Mouse (Mus musculus): Measurements from ENCODE around the gene Snrnp27. TPM values are rescaled to one million over a fixed set of nuclear protein-coding genes. Genes with fewer than 3 reads are reported as not detected.

Snrnp27 gene
- polyA plus RNA-seq, 1 experiment from 2014 or later = 125 TPM

DNA sequence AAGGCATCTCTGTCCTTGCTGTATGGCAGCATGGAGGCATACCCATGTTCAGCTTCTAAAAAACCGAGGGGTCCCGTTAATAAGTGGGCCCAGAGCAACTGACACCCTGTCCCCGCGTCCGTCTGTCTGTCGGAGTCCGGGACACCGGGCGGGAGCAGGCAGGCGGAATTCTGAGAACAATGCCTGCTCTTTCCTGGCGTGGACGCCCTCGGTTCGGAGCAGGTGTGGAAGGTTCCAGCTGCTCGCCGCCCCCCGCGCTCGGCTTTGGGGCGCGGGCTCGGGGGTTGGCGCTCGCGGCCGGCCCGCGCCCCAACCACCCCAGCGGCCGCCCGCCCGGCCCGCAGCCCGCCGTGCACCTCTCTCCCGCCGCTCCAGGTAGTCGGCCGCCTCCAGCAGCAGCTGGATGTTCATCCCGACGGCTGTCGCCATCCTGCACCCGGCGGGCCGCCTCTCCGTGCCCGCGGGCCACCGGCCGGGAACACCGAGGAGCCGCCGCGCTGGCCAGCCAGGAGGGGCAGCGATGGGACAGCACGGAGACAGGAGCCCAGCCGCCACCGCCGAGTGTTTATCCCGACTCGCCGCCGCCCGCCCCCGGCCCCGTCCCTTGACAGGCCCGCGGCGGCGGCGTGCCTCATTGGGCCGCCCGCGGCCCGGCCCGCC, 15.6 kb downstream of the Snrnp27 start, which contains the start of gene Mxd1:
Mxd1 (minus strand) TSS at position 582 of the 660 bp plus-strand sequence.
- H3K27ac ChIP-seq (ENCODE audit: low read depth, low read length) = peak within 1 kb of the TSS; percentile 63

DNA sequence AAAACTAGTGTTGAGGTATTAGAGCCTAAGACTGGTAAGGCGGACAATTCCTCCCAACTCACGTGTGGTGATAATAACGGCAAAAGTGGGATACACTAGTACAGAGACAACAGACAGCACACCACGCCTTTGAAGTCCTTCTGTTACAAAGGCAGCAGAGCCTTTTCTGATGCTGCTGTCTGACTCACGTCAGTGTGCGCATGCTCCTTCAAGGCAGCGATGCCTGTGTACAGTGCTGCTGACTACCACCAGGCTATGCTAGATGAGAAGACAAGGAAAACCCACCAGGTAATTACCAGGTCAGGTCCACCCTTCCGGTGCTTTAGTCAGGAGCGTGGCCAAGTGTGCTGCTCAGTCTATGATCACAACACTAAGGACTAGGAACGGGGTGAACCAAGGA, 17.3 kb downstream of the Snrnp27 start:
- Histone ChIP-seq H3K9me3 (ENCODE audit: control insufficient read depth, low read length) (no peaks in the 10 kb centered on the region), H3K27me3 (ENCODE audit: control insufficient read depth, insufficient read depth, low read length) (no peaks in the 10 kb centered on the region), H3K36me3 (ENCODE audit: control insufficient read depth, insufficient read depth, low read length) (peaks cover 17% of the 10 kb centered on the region), H3K4me1 (ENCODE audit: control insufficient read depth, insufficient read depth, low read length) (peaks cover 6% of the 10 kb centered on the region; the same call in 1 of the 2 replicates), H3K27ac (ENCODE audit: low read depth, low read length) (no peak overlapping the region), H3K4me3 (ENCODE audit: low read length) (no peak overlapping the region), H3K9ac (ENCODE audit: low read depth, low read length) (no peak overlapping the region), H3K4me2 (replicated peaks; ENCODE audit: low read depth, low read length) (no peak overlapping the region)
- ATAC-seq (ENCODE audit: low FRiP score, low TSS enrichment) = no peak
- 89% methylated on average over 10 of the region's 10 CpGs for WGBS

More for the DNA sequence above, 15.6 kb downstream of the Snrnp27 start, which contains the start of gene Mxd1:
- Histone ChIP-seq H3K27me3 (ENCODE audit: control insufficient read depth, insufficient read depth, low read length) (no peaks in the 10 kb centered on the region), H3K36me3 (ENCODE audit: control insufficient read depth, insufficient read depth, low read length) (peaks cover 25% of the 10 kb centered on the region), H3K9me3 (ENCODE audit: control insufficient read depth, low read length) (no peaks in the 10 kb centered on the region), H3K4me2 (replicated peaks; ENCODE audit: low read depth, low read length) (peak within 1 kb of the TSS; percentile 93), H3K9ac (ENCODE audit: low read depth, low read length) (peak within 1 kb of the TSS; percentile 74), H3K4me1 (ENCODE audit: control insufficient read depth, insufficient read depth, low read length) (peaks cover 6% of the 10 kb centered on the region; the same call in 1 of the 2 replicates), H3K4me3 (ENCODE audit: low read length) (peak within 1 kb of the TSS; percentile 88)
- WGBS = under 1% methylated on average over 65 of the region's 76 CpGs
- no peak for ATAC-seq (ENCODE audit: low FRiP score, low TSS enrichment)

DNA sequence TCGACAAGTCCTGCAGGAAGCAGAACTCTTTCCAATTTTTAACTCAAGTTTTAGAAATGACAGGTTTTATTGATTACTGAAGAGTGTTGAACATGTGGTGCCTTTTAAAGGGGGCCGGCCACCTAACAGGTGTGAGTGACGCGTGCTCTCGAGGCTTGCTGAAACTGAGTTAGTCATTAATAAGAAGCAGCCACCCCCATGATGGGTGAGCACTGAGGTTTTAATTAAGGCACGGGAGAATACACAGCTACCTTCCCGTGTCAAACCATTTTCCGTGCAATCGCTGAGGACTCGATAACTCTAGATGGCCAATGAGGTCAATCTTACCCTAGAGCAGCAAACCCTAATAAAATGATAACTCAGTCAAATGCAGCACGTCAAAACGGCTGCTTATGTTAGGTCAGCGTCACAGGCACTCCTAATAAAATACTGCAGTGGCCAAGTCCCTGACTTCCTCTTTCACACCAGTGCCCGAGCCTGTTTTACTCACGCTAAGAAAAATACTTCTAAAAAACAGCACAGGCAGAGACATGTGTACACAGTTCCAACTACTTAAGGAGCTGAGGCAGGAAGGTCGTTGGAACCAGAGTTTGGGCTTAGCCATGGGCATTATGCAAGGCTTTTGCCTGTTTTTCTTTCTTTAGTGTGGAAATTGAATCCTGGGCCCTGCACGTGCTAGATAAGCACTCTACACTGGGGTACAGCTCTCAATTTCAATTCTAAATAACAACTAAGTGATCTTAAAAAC, 18.6 kb downstream of the Snrnp27 start:
- no peaks in the 10 kb centered on the region for H3K9me3 ChIP-seq (ENCODE audit: control insufficient read depth, low read length)
- H3K9ac ChIP-seq (ENCODE audit: low read depth, low read length) = no peak overlapping the region
- no peak overlapping the region for H3K4me3 ChIP-seq (ENCODE audit: low read length)
- ATAC-seq (ENCODE audit: low FRiP score, low TSS enrichment) = no peak
- H3K4me2 ChIP-seq (replicated peaks; ENCODE audit: low read depth, low read length) = no peak overlapping the region
- peaks cover 16% of the 10 kb centered on the region for H3K36me3 ChIP-seq (ENCODE audit: control insufficient read depth, insufficient read depth, low read length)
- H3K27ac ChIP-seq (ENCODE audit: low read depth, low read length) = no peak overlapping the region
- no peaks in the 10 kb centered on the region for H3K27me3 ChIP-seq (ENCODE audit: control insufficient read depth, insufficient read depth, low read length)
- peaks cover 6% of the 10 kb centered on the region; the same call in 1 of the 2 replicates for H3K4me1 ChIP-seq (ENCODE audit: control insufficient read depth, insufficient read depth, low read length)
- 75% methylated on average over 17 of the region's 17 CpGs for WGBS

DNA sequence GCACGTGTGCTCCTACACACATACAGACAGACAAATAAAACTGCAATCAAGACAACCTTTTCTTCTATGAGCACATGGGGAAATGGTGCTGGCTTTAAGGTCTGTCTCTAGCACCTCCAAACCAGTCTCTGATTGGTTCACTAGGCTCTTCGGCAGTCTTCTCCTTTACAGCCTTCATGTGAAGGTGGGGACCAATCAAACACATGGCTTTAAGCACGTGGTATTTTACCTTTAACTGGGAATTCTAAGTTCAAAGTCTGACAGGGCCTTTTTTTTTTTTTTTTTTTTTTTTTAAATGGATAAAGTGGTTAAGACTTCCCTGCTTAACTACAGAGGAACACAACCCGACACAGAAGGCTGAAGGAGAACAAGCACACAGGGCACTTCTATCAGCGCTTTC, 19.2 kb downstream of the Snrnp27 start:
- no peak overlapping the region for H3K9ac ChIP-seq (ENCODE audit: low read depth, low read length)
- WGBS = 78% methylated on average over 5 of the region's 5 CpGs

DNA sequence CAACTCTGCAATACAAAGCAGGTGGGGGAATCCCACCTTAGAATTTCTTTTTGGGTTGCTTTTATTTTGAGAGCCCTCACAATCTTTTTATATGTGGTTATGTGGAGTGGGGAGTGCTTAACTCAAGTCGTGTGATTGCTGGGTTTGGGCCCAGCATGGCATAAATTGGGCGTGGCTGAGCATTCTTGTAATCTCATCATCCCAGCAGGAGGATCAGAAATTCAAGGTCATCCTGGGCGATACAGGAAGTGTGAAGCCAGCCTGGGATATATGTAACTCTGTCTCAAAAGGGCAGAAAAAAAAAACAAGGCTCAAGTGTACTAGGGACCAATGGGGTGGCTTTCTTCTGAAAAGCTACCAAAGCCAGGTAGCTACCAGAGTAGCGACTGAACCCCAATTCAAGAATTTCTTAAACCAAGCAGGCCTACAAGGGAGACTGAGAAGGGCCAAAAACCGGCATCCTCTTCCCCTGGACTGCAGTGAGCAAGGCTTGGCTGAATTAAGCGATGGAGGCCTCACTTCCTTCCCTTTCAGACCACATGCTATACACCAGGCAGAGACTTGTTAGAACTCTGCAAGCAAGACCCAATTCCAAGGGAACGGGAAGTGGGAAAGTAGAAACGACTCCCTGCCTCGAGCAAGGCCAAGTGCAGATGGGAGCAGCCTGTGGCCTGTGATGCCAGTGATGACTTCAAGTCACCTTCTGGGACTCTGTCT, 24.0 kb downstream of the Snrnp27 start:
- WGBS = 63% methylated on average over 9 of the region's 9 CpGs
- no peak overlapping the region for H3K4me3 ChIP-seq (ENCODE audit: low read length)
- H3K27ac ChIP-seq (ENCODE audit: low read depth, low read length) = no peak overlapping the region
- no peaks in the 10 kb centered on the region for H3K27me3 ChIP-seq (ENCODE audit: control insufficient read depth, insufficient read depth, low read length)
- no peak overlapping the region for H3K4me2 ChIP-seq (replicated peaks; ENCODE audit: low read depth, low read length)
- H3K9me3 ChIP-seq (ENCODE audit: control insufficient read depth, low read length) = no peaks in the 10 kb centered on the region
- no peak overlapping the region for H3K9ac ChIP-seq (ENCODE audit: low read depth, low read length)
- ATAC-seq (ENCODE audit: low FRiP score, low TSS enrichment) = no peak
- peaks cover 25% of the 10 kb centered on the region for H3K36me3 ChIP-seq (ENCODE audit: control insufficient read depth, insufficient read depth, low read length)
- H3K4me1 ChIP-seq (ENCODE audit: control insufficient read depth, insufficient read depth, low read length) = no peaks in the 10 kb centered on the region

More for the DNA sequence above, 19.2 kb downstream of the Snrnp27 start:
- Histone ChIP-seq H3K9me3 (ENCODE audit: control insufficient read depth, low read length) (no peaks in the 10 kb centered on the region), H3K36me3 (ENCODE audit: control insufficient read depth, insufficient read depth, low read length) (peaks cover 21% of the 10 kb centered on the region), H3K27me3 (ENCODE audit: control insufficient read depth, insufficient read depth, low read length) (no peaks in the 10 kb centered on the region), H3K4me1 (ENCODE audit: control insufficient read depth, insufficient read depth, low read length) (peaks cover 6% of the 10 kb centered on the region; the same call in 1 of the 2 replicates), H3K27ac (ENCODE audit: low read depth, low read length) (no peak overlapping the region), H3K4me3 (ENCODE audit: low read length) (no peak overlapping the region), H3K4me2 (replicated peaks; ENCODE audit: low read depth, low read length) (no peak overlapping the region)
- ATAC-seq (ENCODE audit: low FRiP score, low TSS enrichment) = no peak

DNA sequence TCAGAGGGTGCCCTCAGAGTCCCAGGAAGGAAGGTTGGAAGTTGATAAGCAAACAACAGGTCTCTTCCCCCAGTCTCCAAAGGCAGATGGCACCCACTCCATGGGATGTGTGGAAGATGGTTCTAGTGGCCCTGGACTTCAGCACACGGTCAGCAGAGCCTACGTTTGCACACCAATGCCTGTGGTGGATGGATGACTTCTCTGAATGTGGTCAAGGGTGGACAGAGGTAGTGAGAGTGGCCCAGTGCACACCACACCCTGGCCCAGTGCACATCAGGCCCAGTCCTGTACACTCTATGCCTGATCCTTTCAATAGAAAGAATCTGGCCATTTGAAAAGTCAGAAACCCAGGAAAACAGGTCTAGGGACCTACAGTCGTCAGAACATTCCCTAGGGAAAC, 25.8 kb downstream of the Snrnp27 start:
- WGBS = 85% methylated on average over 3 of the region's 3 CpGs
- no peak overlapping the region for H3K27ac ChIP-seq (ENCODE audit: low read depth, low read length)
- no peak overlapping the region for H3K9ac ChIP-seq (ENCODE audit: low read depth, low read length)
- H3K27me3 ChIP-seq (ENCODE audit: control insufficient read depth, insufficient read depth, low read length) = no peaks in the 10 kb centered on the region
- no peak for ATAC-seq (ENCODE audit: low FRiP score, low TSS enrichment)
- no peak overlapping the region for H3K4me3 ChIP-seq (ENCODE audit: low read length)
- peaks cover 28% of the 10 kb centered on the region for H3K36me3 ChIP-seq (ENCODE audit: control insufficient read depth, insufficient read depth, low read length)
- H3K4me2 ChIP-seq (replicated peaks; ENCODE audit: low read depth, low read length) = no peak overlapping the region
- no peaks in the 10 kb centered on the region for H3K9me3 ChIP-seq (ENCODE audit: control insufficient read depth, low read length)
- no peaks in the 10 kb centered on the region for H3K4me1 ChIP-seq (ENCODE audit: control insufficient read depth, insufficient read depth, low read length)

DNA sequence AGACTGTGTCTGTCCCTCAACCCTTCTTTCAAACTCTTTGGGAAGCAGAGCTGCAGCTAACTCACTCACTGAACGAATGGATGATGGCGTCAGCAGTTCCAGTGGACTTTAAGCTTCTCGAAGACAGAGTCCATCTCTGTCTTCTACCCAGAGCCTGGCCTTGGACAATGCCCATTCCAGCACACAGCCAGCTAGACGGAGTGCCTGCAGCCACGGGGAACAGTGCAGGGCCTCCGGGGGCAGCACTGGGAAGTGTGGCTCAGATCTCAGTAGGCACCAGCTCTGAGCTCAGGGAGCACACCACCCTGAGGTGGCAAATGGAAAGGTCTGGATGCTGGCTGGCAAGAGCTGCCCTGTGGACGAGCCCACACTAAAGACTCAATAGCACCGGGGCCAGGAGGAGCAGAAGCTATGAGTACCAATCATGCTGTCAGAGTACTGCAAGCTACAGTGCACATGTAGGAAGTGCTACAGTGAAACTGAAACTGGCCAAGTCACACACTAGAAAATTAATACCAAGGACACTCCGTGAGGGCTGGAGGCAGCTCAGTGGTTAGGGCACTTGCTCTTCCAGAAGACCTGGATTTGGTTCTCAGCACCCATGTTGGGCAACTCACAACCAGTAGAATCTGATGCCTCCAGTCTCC, 29.9 kb downstream of the Snrnp27 start:
- ATAC-seq (ENCODE audit: low FRiP score, low TSS enrichment) = no peak
- H3K4me2 ChIP-seq (replicated peaks; ENCODE audit: low read depth, low read length) = no peak overlapping the region
- no peaks in the 10 kb centered on the region for H3K4me1 ChIP-seq (ENCODE audit: control insufficient read depth, insufficient read depth, low read length)
- no peaks in the 10 kb centered on the region for H3K9me3 ChIP-seq (ENCODE audit: control insufficient read depth, low read length)
- no peak overlapping the region for H3K4me3 ChIP-seq (ENCODE audit: low read length)
- H3K27me3 ChIP-seq (ENCODE audit: control insufficient read depth, insufficient read depth, low read length) = no peaks in the 10 kb centered on the region
- WGBS = 79% methylated on average over 9 of the region's 9 CpGs
- no peak overlapping the region for H3K9ac ChIP-seq (ENCODE audit: low read depth, low read length)
- H3K36me3 ChIP-seq (ENCODE audit: control insufficient read depth, insufficient read depth, low read length) = peaks cover 33% of the 10 kb centered on the region
- no peak overlapping the region for H3K27ac ChIP-seq (ENCODE audit: low read depth, low read length)

DNA sequence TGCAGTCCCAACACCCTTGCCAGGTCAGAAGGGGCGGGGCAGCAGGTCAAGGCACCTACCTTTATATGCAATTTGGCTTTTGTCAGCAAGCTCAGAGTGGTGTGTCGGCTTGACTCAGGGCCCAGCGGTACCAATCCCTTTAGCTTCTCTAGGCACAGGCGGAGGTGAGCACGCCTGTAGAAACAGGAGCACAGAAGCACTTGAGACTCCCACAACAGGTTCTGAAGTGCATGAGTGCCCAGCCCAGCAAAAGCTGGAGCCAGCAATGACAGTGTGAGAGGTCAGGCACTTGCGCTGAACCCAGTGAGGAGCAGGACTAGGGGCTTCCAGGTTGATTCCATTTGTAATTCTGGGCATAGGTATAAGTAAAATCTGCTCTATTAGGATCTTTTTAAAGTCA, 31.3 kb downstream of the Snrnp27 start:
- Histone ChIP-seq H3K9ac (ENCODE audit: low read depth, low read length) (no peak overlapping the region), H3K4me3 (ENCODE audit: low read length) (no peak overlapping the region), H3K36me3 (ENCODE audit: control insufficient read depth, insufficient read depth, low read length) (peaks cover 36% of the 10 kb centered on the region), H3K4me2 (replicated peaks; ENCODE audit: low read depth, low read length) (no peak overlapping the region), H3K4me1 (ENCODE audit: control insufficient read depth, insufficient read depth, low read length) (no peaks in the 10 kb centered on the region), H3K27ac (ENCODE audit: low read depth, low read length) (no peak overlapping the region), H3K9me3 (ENCODE audit: control insufficient read depth, low read length) (no peaks in the 10 kb centered on the region), H3K27me3 (ENCODE audit: control insufficient read depth, insufficient read depth, low read length) (no peaks in the 10 kb centered on the region)
- WGBS = 91% methylated on average over 6 of the region's 6 CpGs
- ATAC-seq (ENCODE audit: low FRiP score, low TSS enrichment) = no peak
